Mouse (Mus musculus) forebrain, embryonic 14.5 days (tissue): ENCODE results near the gene Pgm5. TPM values are rescaled to one million over a fixed set of nuclear protein-coding genes. Genes with fewer than 3 reads are reported as not detected.

Experiments
- ATAC-seq: fragments of 200-750 bp; cut with Nextera tagmentation; 2 replicates; pipeline ENCODE4 v1.8.0; 2017; ENCODE audit warnings: mild to moderate bottlenecking, moderate library complexity
- DNase-seq: peaks from one replicate; pipeline ENCODE4 v3.0.0-alpha.2; 2015; ENCODE audit warnings: low spot score
- H3K27ac ChIP-seq: fragments of 300-500 bp; sonication (generic); 2 replicates; pipeline ENCODE4 v1.5.1; 2014; ENCODE audit warnings: low read depth, mild to moderate bottlenecking, control low read depth, low read length, moderate library complexity
- H3K27me3 ChIP-seq: fragments of 300-500 bp; sonication (generic); replicated peaks from 2 replicates; pipeline ENCODE4 v1.6.1; 2014; ENCODE audit warnings: low read length, control low read depth, mixed read lengths; ENCODE audit not compliant: control insufficient read depth, insufficient read depth
- H3K36me3 ChIP-seq: fragments of 300-500 bp; sonication (generic); 2 replicates; pipeline ENCODE4 v1.6.1; 2014; ENCODE audit warnings: low read length, control low read depth; ENCODE audit not compliant: control insufficient read depth, insufficient read depth
- H3K4me1 ChIP-seq: fragments of 300-500 bp; sonication (generic); 2 replicates; pipeline ENCODE4 v1.6.1; 2014; ENCODE audit warnings: antibody characterized with exemption, low read length, control low read depth; ENCODE audit not compliant: control insufficient read depth, insufficient read depth
- H3K4me2 ChIP-seq: fragments of 300-500 bp; sonication (generic); 2 replicates; pipeline ENCODE4 v1.6.1; 2014; ENCODE audit warnings: mild to moderate bottlenecking, control low read depth, low read length
- H3K4me3 ChIP-seq: fragments of 300-500 bp; sonication (generic); 2 replicates; pipeline ENCODE4 v1.5.1; 2014; ENCODE audit warnings: low read depth, low read length, control low read depth
- H3K9ac ChIP-seq: fragments of 300-500 bp; sonication (generic); 2 replicates; pipeline ENCODE4 v1.6.1; 2014; ENCODE audit warnings: mild to moderate bottlenecking, low read length, control low read depth, moderate library complexity
- H3K9me3 ChIP-seq: fragments of 300-500 bp; sonication (generic); replicated peaks from 2 replicates; pipeline ENCODE4 v1.6.1; 2016; ENCODE audit warnings: low read length, control low read depth, mixed read lengths; ENCODE audit not compliant: control insufficient read depth
- WGBS: fragments of 180-500 bp; shearing (Covaris S2); extraction: QIAGEN DNeasy Blood & Tissue Kit; methylation state at CpG from one replicate; pipeline ENCODE4 v1.1.7; 2014; 5-methylcytosine and 5-hydroxymethylcytosine counted together
- polyA plus RNA-seq: library from polyadenylated mRNA; unstranded; fragments of >200 nt; fragmentation: Nextera tagmentation; extraction: Ambion mirVana; gene quantifications from 2 replicates; pipeline ENCODE4 v1.2.1, GENCODE M21; 2014

Pgm5 gene
- polyA plus RNA-seq, 1 experiment from 2014 or later, result 0.25 TPM

DNA sequence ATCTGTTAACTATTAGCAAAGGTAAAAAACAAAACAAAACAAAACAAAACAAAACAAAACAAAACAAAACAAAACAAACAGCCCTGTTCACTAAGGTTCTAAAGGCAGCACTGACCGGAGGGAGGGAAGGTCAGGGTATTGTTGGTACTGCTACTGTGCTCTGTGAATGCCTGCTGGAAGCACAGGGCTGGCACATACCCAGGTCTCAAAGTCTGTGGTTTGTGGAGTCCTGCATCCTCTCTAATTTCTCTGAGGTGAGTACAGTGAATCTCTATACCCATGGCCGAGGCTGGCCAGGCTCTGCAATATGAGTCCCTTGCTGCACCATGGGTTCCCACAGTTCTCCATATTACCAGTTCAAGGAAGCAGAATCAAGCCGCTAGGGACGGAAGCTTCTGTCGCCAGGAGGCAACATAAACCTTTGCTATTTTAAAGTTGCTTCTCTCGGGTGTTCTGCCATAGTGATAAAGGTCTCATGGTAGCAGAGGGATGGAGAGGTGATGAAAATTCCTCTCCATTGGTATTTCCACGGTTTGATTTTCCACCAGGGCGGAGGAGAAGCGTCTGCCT lies 208.3 kb downstream of the Pgm5 start:
- ATAC-seq (no peak), DNase-seq (no peak)
- H3K27me3 ChIP-seq, result no peaks in the 10 kb centered on the region
- peaks cover 9% of the 10 kb centered on the region; the same call in 1 of the 2 replicates for H3K4me1 ChIP-seq
- H3K9me3 ChIP-seq, result no peaks in the 10 kb centered on the region
- 81% methylated on average over 9 of the region's 9 CpGs for WGBS
- no peaks in the 10 kb centered on the region for H3K36me3 ChIP-seq
- no peak overlapping the region for H3K4me3 ChIP-seq
- H3K4me2 ChIP-seq, result no peak overlapping the region
- H3K27ac ChIP-seq, result no peak overlapping the region
- H3K9ac ChIP-seq, result no peak overlapping the region

DNA sequence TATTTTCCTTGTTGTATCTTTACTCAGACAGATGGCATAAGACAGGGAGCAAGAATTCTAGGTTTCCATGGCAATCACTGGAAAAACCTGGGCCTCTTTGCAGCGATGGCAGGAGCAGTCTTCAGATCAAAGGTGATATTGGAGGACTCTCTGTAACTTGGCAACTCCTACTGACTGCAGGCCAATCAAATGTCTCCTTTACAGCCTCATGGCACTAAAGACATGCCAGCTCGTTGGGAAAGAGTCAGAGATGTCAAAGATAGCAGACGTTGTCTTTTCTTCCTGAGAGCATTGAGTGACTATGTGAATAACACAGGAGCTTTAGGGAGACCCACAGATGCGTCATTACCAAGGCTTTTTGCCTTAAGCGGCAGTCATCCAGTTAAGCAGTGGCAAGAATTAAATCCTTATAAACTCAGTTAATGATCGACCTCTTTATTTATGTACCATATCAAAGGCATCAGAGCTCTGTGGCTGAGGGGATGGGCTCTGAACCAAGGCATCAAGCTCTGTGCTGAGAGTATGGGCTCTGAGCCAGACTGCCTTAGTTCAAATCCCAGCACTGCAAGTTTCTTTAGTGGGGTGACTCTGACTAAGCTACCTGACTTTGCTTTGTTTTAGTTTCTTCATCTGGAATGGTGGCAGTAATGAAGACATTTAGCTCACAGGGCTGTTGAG lies 209.2 kb downstream of the Pgm5 start:
- 28% methylated on average over 6 of the region's 6 CpGs for WGBS
- peak; percentile 78; the same call in 1 of the 2 replicates for ATAC-seq
- H3K36me3 ChIP-seq, result no peaks in the 10 kb centered on the region
- peaks cover 9% of the 10 kb centered on the region; the same call in 1 of the 2 replicates for H3K4me1 ChIP-seq
- H3K27me3 ChIP-seq, result no peaks in the 10 kb centered on the region
- H3K9me3 ChIP-seq, result no peaks in the 10 kb centered on the region
- no peak overlapping the region for H3K4me2 ChIP-seq
- no peak overlapping the region for H3K4me3 ChIP-seq
- no peak overlapping the region for H3K9ac ChIP-seq
- H3K27ac ChIP-seq, result peak overlapping the region; percentile 72
- DNase-seq, result peak; percentile 74

DNA sequence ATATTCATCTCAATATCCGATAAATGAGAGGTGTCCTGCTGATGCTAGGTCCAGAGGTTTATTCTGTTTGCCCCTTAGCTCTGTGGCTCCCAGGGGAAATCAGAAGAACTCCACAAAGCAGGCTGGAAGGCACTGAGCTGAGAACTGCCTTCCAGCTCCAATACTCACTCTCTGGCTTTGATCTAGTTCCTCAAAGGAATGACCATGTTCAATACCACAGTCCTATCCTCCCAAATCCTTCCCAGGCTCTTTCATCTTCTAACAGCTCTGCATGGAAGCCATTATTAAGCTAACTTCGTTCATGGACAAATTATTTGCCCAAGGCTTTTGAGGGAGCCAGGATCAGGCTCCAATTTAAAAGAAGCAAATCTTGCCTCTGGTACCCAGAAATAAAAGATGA lies 210.1 kb downstream of the Pgm5 start:
- 0 out of 2 replicates have a peak overlapping the region, but pooled peaks have one; percentile 46 for H3K27ac ChIP-seq
- 17% methylated on average over 2 of the region's 2 CpGs for WGBS

DNA sequence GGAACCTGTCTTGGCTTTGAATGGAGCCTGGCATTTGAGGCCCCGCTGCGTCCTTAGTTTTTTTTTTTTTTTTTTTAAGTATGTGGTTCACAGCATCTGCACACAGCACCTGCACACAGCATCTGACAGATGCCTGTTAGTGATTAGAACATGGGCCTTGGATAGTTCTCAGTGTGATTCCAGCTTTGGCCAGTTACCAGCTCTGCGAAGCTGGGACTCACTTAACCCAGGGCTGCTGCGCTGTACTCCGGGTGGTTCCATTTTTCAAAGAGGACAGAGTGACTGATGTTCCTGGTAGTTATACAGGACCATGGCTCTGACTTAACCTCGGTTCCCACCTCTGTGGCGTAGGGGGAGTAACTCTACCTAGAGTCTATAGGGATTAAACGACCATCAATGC lies 211.2 kb downstream of the Pgm5 start:
- WGBS, result 55% methylated on average over 8 of the region's 8 CpGs

More for the DNA sequence above, 210.1 kb downstream of the Pgm5 start:
- no peak overlapping the region for H3K9ac ChIP-seq
- H3K9me3 ChIP-seq, result no peaks in the 10 kb centered on the region
- ATAC-seq, result no peak
- no peaks in the 10 kb centered on the region for H3K27me3 ChIP-seq
- no peaks in the 10 kb centered on the region for H3K36me3 ChIP-seq
- no peak overlapping the region for H3K4me3 ChIP-seq
- peaks cover 9% of the 10 kb centered on the region; the same call in 1 of the 2 replicates for H3K4me1 ChIP-seq
- no peak overlapping the region for H3K4me2 ChIP-seq
- peak; percentile 17 for DNase-seq

DNA sequence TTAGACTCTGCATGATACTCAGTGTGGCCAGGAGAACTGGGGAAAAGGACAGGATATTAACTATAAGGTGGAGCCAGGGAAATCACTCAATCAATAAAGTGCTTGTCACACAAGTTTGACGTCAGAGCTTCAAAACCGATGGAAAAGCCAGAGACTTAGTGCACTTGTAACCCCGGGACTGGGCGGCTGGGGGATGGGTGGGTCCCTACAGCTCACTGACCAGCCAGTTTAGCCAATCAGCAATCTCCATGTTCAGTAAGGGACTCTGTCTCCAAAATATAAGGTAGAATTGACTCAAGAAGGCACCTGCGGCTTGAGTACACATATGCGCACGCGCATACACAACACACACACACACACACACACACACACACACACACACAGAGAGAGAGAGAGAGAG lies 213.6 kb downstream of the Pgm5 start:
- WGBS, result 85% methylated on average over 8 of the region's 8 CpGs
- ATAC-seq, result no peak

More for the DNA sequence above, 211.2 kb downstream of the Pgm5 start:
- H3K36me3 ChIP-seq, result no peaks in the 10 kb centered on the region
- DNase-seq, result peak; percentile 23
- no peaks in the 10 kb centered on the region for H3K9me3 ChIP-seq
- no peak overlapping the region for H3K9ac ChIP-seq
- H3K27me3 ChIP-seq, result no peaks in the 10 kb centered on the region
- no peak overlapping the region for H3K27ac ChIP-seq
- no peak overlapping the region for H3K4me3 ChIP-seq
- H3K4me1 ChIP-seq, result peaks cover 9% of the 10 kb centered on the region; the same call in 1 of the 2 replicates
- no peak overlapping the region for H3K4me2 ChIP-seq
- ATAC-seq, result peak; percentile 30; the same call in 1 of the 2 replicates

DNA sequence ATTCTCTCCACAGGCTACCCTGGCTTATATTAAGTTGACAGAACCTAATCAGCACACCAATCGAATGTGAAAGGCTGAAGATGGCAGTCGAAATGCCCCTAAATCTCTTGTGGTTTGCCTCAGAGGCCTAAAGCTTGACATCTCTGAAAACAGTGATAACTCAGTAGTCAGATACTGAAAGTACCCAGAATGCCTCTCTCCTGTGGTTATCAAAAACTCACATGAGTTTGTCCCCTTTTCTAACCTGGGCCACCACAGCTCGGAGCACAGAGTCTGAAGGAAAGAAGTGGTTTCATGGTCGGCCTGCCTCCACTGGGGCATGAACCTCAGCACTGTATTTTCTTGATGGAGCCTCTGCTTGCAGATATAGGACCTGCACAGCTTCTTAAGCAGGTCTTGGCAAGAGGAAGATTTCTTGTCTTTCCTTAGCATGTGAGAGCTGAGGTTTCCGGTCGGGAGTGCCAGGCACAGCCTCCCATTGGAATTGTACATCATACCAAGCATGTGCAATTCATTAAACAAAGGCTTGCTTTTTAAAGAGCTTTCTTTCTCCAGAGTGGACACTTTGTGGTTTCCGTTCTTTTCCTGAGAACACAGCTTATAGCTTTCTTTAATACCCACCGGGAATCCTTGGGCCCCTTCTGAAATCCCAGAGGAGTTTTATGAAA lies 215.4 kb downstream of the Pgm5 start:
- ATAC-seq, result no peak
- WGBS, result 75% methylated on average over 8 of the region's 8 CpGs
- H3K9ac ChIP-seq, result no peak overlapping the region

More for the DNA sequence above, 213.6 kb downstream of the Pgm5 start:
- Histone ChIP-seq H3K27me3 (no peaks in the 10 kb centered on the region), H3K9ac (no peak overlapping the region), H3K9me3 (no peaks in the 10 kb centered on the region), H3K4me3 (no peak overlapping the region), H3K4me2 (no peak overlapping the region), H3K4me1 (peaks cover 9% of the 10 kb centered on the region; the same call in 1 of the 2 replicates), H3K27ac (no peak overlapping the region), H3K36me3 (no peaks in the 10 kb centered on the region)
- no peak for DNase-seq

DNA sequence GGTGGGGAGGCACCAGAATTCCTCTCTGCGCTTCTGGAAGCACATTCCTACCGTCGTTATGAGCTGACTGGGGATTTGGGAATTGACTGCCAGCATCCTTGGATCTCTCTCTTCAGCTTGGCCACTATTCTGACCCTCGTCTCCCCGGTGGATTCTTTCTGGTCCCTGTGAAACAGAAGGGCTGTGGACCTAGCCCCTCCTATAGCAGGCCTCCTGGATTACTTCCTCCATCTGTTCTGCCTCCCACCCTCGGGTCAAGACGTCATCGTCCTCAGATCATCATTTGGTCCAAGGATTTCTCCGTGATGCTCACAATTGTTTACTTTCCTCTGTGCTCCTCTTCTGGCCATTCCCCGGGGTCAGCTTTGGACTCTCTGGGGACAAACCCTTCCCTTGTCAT lies 216.7 kb downstream of the Pgm5 start:
- WGBS, result 86% methylated on average over 10 of the region's 10 CpGs
- Histone ChIP-seq H3K9me3 (no peaks in the 10 kb centered on the region), H3K27me3 (no peaks in the 10 kb centered on the region), H3K27ac (no peak overlapping the region), H3K36me3 (no peaks in the 10 kb centered on the region), H3K9ac (no peak overlapping the region), H3K4me2 (no peak overlapping the region), H3K4me1 (no peaks in the 10 kb centered on the region), H3K4me3 (no peak overlapping the region)
- no peak for ATAC-seq
- DNase-seq, result no peak

More for the DNA sequence above, 215.4 kb downstream of the Pgm5 start:
- Histone ChIP-seq H3K4me2 (no peak overlapping the region), H3K27me3 (no peaks in the 10 kb centered on the region), H3K9me3 (no peaks in the 10 kb centered on the region), H3K36me3 (no peaks in the 10 kb centered on the region), H3K4me3 (no peak overlapping the region), H3K27ac (no peak overlapping the region), H3K4me1 (no peaks in the 10 kb centered on the region; the same call in 1 of the 2 replicates)
- no peak for DNase-seq

DNA sequence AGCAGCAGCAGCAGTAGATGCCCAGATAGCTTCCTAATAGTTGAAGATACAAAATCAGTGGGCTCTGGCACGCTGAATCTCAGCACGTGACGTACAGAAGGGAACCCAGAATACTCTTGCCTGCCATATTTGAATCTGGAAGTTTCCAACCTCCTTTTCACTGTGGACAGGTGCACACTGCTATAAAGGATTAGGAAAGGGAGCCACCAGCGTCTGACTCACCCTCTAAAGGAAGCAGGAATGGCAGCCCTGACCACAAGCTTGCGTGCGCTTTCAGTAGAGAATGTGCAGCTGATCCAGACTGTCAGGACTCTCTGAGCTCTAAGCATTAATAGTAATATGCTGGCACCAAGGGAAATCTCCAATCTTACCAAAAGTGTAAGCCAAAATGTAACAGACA lies 220.7 kb downstream of the Pgm5 start:
- H3K4me3 ChIP-seq, result no peak overlapping the region
- H3K4me1 ChIP-seq, result no peaks in the 10 kb centered on the region
- H3K36me3 ChIP-seq, result no peaks in the 10 kb centered on the region
- H3K4me2 ChIP-seq, result no peak overlapping the region
- no peaks in the 10 kb centered on the region for H3K9me3 ChIP-seq
- ATAC-seq (no peak), DNase-seq (no peak)
- no peak overlapping the region for H3K9ac ChIP-seq
- no peak overlapping the region for H3K27ac ChIP-seq
- no peaks in the 10 kb centered on the region for H3K27me3 ChIP-seq
- 90% methylated on average over 6 of the region's 6 CpGs for WGBS

DNA sequence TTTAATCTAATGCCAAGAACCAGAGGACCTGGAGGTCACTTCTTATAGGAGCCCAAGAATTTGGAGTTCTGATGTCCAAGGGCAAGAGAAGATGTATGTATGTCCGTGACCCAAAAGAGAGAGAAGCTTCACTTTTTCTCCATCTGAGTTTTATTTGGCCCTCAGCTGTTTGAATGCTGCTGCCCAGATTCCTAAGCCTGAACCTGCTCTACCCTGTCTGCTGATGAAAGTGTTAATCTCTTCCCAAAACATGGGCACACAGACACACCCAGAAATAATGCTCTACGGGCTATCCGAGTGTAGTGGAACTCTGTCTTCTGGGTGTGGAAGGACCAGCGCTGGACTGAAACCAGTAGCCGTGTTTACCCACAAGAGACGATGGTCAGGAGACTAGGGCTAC lies 223.7 kb downstream of the Pgm5 start:
- WGBS, result 93% methylated on average over 6 of the region's 6 CpGs
- ATAC-seq, result no peak
- no peak for DNase-seq
- H3K4me2 ChIP-seq, result no peak overlapping the region
- H3K27ac ChIP-seq, result no peak overlapping the region
- H3K27me3 ChIP-seq, result no peaks in the 10 kb centered on the region
- H3K4me1 ChIP-seq, result no peaks in the 10 kb centered on the region
- H3K36me3 ChIP-seq, result no peaks in the 10 kb centered on the region
- H3K9ac ChIP-seq, result no peak overlapping the region
- no peaks in the 10 kb centered on the region for H3K9me3 ChIP-seq
- no peak overlapping the region for H3K4me3 ChIP-seq
